Mouse (Mus musculus) olfactory bulb, adult 2 months (tissue): ENCODE measurements at regions not wholly inside any gene's neighbourhood (a gene's known extent, or its start where the extent isn't known, plus 50 kb on each side); places are given as distances from the start of the nearest gene placed in this dataset.

Source experiments
- H3K27ac ChIP-seq: fragments of 200-500 bp; 2 replicates; pipeline ENCODE4 v1.5.1; 2012; ENCODE audit warnings: low read depth, low read length; ENCODE audit not compliant: insufficient read depth
- H3K4me1 ChIP-seq: fragments of 200-500 bp; 2 replicates; pipeline ENCODE4 v1.6.1; 2012; ENCODE audit warnings: low read length; ENCODE audit not compliant: control insufficient read depth, insufficient read depth
- H3K4me3 ChIP-seq: fragments of 200-500 bp; 2 replicates; pipeline ENCODE4 v1.5.1; 2012; ENCODE audit warnings: mild to moderate bottlenecking, low read depth, low read length, moderate library complexity; ENCODE audit not compliant: insufficient read depth
- CTCF ChIP-seq: fragments of 200-500 bp; IDR thresholded peaks from 2 replicates; pipeline ENCODE4 v1.5.1; 2012; ENCODE audit warnings: low read depth, mild to moderate bottlenecking, low read length, moderate library complexity; ENCODE audit not compliant: insufficient read depth
- POLR2A ChIP-seq: fragments of 200-500 bp; IDR thresholded peaks from 2 replicates; pipeline ENCODE4 v1.6.1; 2012; ENCODE audit warnings: mild to moderate bottlenecking, low read depth, low read length, moderate library complexity; ENCODE audit not compliant: insufficient read depth
- WGBS: fragments of 180-500 bp; shearing (Covaris S2); methylation state at CpG from one replicate; pipeline ENCODE4 v1.1.7; 2018; 5-methylcytosine and 5-hydroxymethylcytosine counted together

DNA sequence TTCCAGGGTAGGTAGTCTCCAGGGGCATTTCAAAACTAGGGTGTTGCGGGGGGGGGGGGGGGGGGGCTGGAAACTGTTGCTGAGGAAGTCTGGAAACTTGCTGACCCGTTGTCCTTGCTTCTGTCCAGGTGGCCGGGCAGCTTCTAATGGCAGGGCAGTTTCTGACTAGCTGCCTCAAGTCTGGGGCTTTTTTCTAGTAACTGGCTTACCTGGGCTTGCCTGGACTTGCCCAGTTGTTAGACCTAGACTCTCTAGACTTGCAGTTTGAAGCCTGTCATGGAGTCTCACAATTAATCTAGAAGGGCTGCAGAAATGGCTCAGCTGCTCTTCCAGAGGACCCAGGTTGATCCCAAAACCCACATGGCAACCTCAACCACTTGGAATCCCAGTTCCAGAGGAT is 220.7 kb downstream of the Fam43a start:
- Histone ChIP-seq H3K4me1 (peaks cover 11% of the 10 kb centered on the region), H3K27ac (no peak overlapping the region), H3K4me3 (no peak overlapping the region)
- WGBS, result 81% methylated on average over 3 of the region's 3 CpGs
- no peak for TF ChIP-seq CTCF
- TF ChIP-seq POLR2A, result no peak

DNA sequence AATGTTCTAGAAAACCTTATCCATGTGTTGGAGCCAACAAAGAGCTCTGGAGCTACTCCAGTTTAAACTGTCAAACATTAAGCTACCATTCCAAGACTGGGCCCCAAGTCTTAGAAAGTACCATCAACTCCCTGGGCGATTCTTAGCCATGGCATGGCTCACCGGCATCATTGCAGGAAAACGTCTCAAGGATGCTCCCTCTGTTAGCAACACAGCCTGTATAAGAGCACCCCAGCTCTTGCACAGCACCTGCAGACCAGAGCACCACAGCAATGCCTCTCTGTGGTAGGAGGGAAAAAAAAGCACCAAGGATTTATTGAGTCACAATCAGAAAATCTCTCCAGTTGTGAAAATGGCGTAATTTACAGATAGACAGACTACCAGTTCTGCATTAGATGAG is 221.2 kb downstream of the Fam43a start:
- peaks cover 11% of the 10 kb centered on the region for H3K4me1 ChIP-seq
- TF ChIP-seq POLR2A (no peak), CTCF (no peak)
- 78% methylated on average over 4 of the region's 4 CpGs for WGBS
- no peak overlapping the region for H3K27ac ChIP-seq
- H3K4me3 ChIP-seq, result no peak overlapping the region

DNA sequence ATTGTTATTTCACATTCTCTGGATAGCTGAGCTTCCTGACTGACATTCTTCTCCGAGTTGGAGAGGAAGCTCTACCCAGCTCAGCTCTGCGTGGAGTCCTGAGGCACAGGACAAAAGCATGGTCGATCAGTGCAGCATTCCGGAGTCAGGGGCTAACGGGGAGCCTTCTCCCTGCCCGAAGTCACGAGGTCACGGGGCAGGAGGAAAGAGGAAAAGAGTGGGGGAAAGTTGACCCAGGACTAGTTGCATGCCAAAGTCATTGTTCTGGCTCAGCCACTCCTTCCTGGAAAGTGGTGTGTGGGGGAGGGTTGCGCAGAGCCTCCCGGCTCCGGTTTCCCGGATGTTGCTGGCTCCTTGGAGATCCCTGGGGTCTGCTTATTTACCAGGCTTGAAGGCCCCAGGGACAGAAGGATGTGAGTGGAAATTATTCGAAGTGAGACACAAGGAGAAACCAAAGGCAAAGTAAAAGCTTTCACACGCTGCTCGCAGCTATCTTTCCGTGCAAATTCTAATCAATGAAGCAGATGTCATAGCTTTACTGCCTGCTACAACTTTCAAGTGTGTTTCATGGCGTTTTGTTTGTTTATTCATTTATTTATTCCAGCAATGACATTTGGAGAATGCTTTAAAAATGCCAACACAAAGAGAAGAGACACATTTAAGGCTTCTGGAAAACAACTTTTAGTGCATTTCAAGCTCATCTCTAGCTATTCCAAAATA is 221.8 kb downstream of the Fam43a start:
- Histone ChIP-seq H3K27ac (no peak overlapping the region), H3K4me3 (no peak overlapping the region), H3K4me1 (peaks cover 11% of the 10 kb centered on the region)
- WGBS, result 17% methylated on average over 17 of the region's 17 CpGs
- TF ChIP-seq POLR2A (no peak), CTCF (no peak)

DNA sequence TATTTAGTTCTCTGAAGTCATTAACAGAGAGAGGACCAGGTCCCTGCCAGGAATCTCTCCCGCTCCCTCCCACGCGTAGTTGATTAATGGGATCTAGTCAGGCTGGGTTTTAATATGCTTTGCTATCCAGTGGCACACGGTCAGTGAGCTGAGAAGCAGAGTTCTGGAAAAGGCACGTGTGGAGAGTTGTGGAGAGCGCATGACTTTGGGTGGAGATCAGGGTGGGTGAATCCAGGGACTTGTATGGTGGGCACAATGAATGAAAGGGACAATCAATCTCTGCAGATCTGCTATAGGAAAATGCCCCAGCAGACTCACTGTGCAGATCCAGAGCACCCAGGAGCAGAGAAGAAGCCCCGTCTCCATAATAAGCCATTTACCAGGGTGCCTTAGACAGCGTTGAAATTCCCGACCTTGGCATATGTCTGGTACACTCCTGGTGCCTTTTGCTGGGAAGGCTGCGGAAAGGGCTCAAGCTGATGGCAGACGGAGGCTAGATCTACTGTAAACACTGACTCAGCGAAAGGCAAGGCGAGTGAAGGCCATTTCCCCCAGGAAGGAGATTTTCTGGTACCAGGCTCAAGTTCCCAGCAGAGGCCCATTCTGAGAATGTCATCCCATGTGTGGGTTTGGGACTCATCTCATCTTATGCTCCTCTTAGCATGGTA is 222.5 kb downstream of the Fam43a start:
- TF ChIP-seq CTCF (no peak), POLR2A (no peak)
- Histone ChIP-seq H3K4me3 (no peak overlapping the region), H3K27ac (no peak overlapping the region), H3K4me1 (peaks cover 11% of the 10 kb centered on the region)
- WGBS, result 69% methylated on average over 13 of the region's 13 CpGs

GRCm38 (mm10) chr16:30826128-30826527 is 226.6 kb downstream of the Fam43a start:
- 64% methylated on average over 3 of the region's 3 CpGs for WGBS
- TF ChIP-seq POLR2A, result no peak
- no peak for TF ChIP-seq CTCF
- no peak overlapping the region for H3K27ac ChIP-seq
- H3K4me3 ChIP-seq, result no peak overlapping the region
- H3K4me1 ChIP-seq, result peaks cover 8% of the 10 kb centered on the region

DNA sequence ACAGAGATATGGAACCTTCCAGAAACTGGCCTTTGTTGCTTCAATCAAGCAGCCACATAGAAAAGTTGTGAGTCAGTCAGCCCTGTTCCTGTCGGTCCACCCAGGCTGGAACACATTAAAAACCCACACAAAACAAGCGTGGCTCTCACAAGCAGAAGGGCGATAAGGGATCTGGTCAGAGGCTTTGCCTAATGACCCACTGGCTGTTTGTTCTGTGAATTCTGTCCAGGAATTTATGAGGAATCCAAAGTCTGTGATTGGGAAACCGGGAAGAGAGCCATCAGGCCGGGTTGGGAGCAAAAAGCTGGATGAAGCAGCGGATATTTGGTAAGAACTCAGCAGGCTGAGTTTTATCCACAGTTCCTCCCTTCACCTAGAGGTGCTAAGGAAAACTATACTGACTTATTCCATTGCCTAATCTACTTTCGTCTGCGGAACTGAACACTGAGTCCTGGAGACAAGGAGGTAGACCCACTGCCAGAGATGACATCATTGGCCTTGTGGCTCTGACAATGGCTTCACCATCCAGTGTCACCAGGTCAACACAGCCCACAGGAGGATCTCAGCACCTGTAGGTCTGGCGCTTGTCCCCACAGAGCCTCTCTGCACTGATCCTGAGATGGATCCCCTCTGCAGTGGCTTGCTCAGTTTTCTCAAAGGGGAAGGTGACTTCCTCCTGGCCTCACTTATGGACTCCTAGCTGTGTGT is 228.5 kb downstream of the Fam43a start:
- Histone ChIP-seq H3K4me3 (no peak overlapping the region), H3K4me1 (no peaks in the 10 kb centered on the region), H3K27ac (no peak overlapping the region)
- WGBS, result 83% methylated on average over 9 of the region's 9 CpGs
- no peak for TF ChIP-seq CTCF

DNA sequence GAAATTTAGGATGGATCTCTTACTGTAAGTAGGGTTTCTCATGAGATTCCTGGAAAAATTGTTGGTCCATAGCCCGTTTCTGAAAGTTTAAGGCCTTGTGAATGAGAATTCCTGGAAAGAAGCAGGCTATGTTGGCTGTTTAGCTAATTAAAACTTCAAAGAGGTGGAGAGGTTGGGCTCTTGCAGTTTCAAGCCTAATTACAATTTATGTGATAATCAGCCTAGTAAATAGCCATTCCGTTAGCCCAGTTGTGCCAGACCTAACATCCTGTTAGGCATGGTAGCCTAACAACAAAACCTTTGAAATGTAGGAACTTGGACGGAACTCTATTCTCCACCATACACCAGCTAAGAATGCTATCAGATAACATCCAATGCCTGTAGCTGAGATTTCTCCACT is 235.0 kb downstream of the Fam43a start:
- TF ChIP-seq CTCF, result no peak
- TF ChIP-seq POLR2A, result no peak
- H3K4me3 ChIP-seq, result no peak overlapping the region
- H3K27ac ChIP-seq, result no peak overlapping the region
- 67% methylated on average over 3 of the region's 3 CpGs for WGBS
- H3K4me1 ChIP-seq, result 0 out of 2 replicates have a peak, but pooled peaks cover 4% of the 10 kb centered on the region

- no peak overlapping the region for H3K27ac ChIP-seq
- TF ChIP-seq POLR2A (no peak), CTCF (no peak)
- no peak overlapping the region for H3K4me3 ChIP-seq
- WGBS, result 47% methylated on average over 2 of the region's 2 CpGs
- H3K4me1 ChIP-seq, result 0 out of 2 replicates have a peak, but pooled peaks cover 4% of the 10 kb centered on the region
These were observed 236.2 kb downstream of the Fam43a start for GRCm38 (mm10) chr16:30835678-30836077.

- no peak for TF ChIP-seq POLR2A
- TF ChIP-seq CTCF, result no peak
- 93% methylated on average over 2 of the region's 2 CpGs for WGBS
- no peak overlapping the region for H3K4me3 ChIP-seq
- no peak overlapping the region for H3K27ac ChIP-seq
- H3K4me1 ChIP-seq, result no peaks in the 10 kb centered on the region
These were observed 238.4 kb downstream of the Xxylt1 start for GRCm38 (mm10) chr16:30842831-30843230.
